Mouse (Mus musculus) intestine, postnatal 0 days (tissue): Measurements from ENCODE around the gene Axin2. TPM values are rescaled to one million over a fixed set of nuclear protein-coding genes. Genes with fewer than 3 reads are reported as not detected.

ENCODE experiments used
- ATAC-seq: fragments of 200-750 bp; cut with Nextera tagmentation; 2 replicates; pipeline ENCODE4 v1.8.0; 2017; ENCODE audit warnings: mild to moderate bottlenecking, moderate TSS enrichment, moderate library complexity
- H3K27ac ChIP-seq: fragments of 300-500 bp; sonication (generic); 2 replicates; pipeline ENCODE4 v1.5.1; 2014; ENCODE audit warnings: mild to moderate bottlenecking, low read depth, low read length, moderate library complexity
- H3K27me3 ChIP-seq: fragments of 300-500 bp; sonication (generic); replicated peaks from 2 replicates; pipeline ENCODE4 v1.6.1; 2014; ENCODE audit warnings: low read length, mixed read lengths; ENCODE audit not compliant: control insufficient read depth, insufficient read depth
- H3K36me3 ChIP-seq: fragments of 300-500 bp; sonication (generic); 2 replicates; pipeline ENCODE4 v1.6.1; 2014; ENCODE audit warnings: mild to moderate bottlenecking, moderate library complexity; ENCODE audit not compliant: control insufficient read depth, insufficient read depth
- H3K4me1 ChIP-seq: fragments of 300-500 bp; sonication (generic); replicated peaks from 2 replicates; pipeline ENCODE4 v1.6.1; 2014; ENCODE audit warnings: antibody characterized with exemption, low read length, mixed read lengths; ENCODE audit not compliant: control insufficient read depth, insufficient read depth
- H3K4me2 ChIP-seq: fragments of 300-500 bp; sonication (generic); replicated peaks from 2 replicates; pipeline ENCODE4 v1.6.1; 2014; ENCODE audit warnings: low read depth, mild to moderate bottlenecking, moderate library complexity
- H3K4me3 ChIP-seq: fragments of 300-500 bp; sonication (generic); 2 replicates; pipeline ENCODE4 v1.5.1; 2014; ENCODE audit warnings: low read depth, low read length
- H3K9ac ChIP-seq: fragments of 300-500 bp; sonication (generic); 2 replicates; pipeline ENCODE4 v1.6.1; 2014; ENCODE audit warnings: mild to moderate bottlenecking, low read depth, low read length
- H3K9me3 ChIP-seq: fragments of 300-500 bp; sonication (generic); 2 replicates; pipeline ENCODE4 v1.6.1; 2016; ENCODE audit warnings: mixed run types; ENCODE audit not compliant: control insufficient read depth
- CTCF ChIP-seq: sonication (generic); IDR thresholded peaks from 2 replicates; pipeline ENCODE4 v1.5.1; 2016; ENCODE audit warnings: low read depth, mild to moderate bottlenecking, control low read depth, antibody characterized with exemption, moderate library complexity
- WGBS: fragments of 180-500 bp; shearing (Covaris S2); extraction: QIAGEN DNeasy Blood & Tissue Kit; methylation state at CpG from one replicate; pipeline ENCODE4 v1.1.7; 2014; 5-methylcytosine and 5-hydroxymethylcytosine counted together
- polyA plus RNA-seq: library from polyadenylated mRNA; unstranded; fragments of >200 nt; fragmentation: Nextera tagmentation; extraction: Ambion mirVana; gene quantifications from 2 replicates; pipeline ENCODE4 v1.2.1, GENCODE M21; 2015

Gene Axin2
- polyA plus RNA-seq, 1 experiment from 2014 or later = 3.1 TPM

- no peak for ATAC-seq
- no peak for TF ChIP-seq CTCF
- Histone ChIP-seq H3K27ac (no peak overlapping the region), H3K4me2 (no peak overlapping the region), H3K4me3 (no peak overlapping the region), H3K9ac (no peak overlapping the region), H3K9me3 (no peaks in the 10 kb centered on the region), H3K4me1 (peaks cover 8% of the 10 kb centered on the region; the same call in 1 of the 2 replicates), H3K27me3 (no peaks in the 10 kb centered on the region), H3K36me3 (peaks cover 17% of the 10 kb centered on the region; the same call in 1 of the 2 replicates)
- 82% methylated on average over 6 of the region's 6 CpGs for WGBS
Observed at GRCm38 (mm10) chr11:108929700-108930099, 9.6 kb downstream of the Axin2 start.

- no peak for ATAC-seq
- Histone ChIP-seq H3K4me1 (peaks cover 5% of the 10 kb centered on the region; the same call in 1 of the 2 replicates), H3K27me3 (no peaks in the 10 kb centered on the region), H3K9me3 (no peaks in the 10 kb centered on the region), H3K4me3 (no peak overlapping the region), H3K4me2 (no peak overlapping the region), H3K9ac (no peak overlapping the region), H3K36me3 (peaks cover 17% of the 10 kb centered on the region; the same call in 1 of the 2 replicates), H3K27ac (no peak overlapping the region)
- TF ChIP-seq CTCF = no peak
- WGBS = 62% methylated on average over 3 of the region's 3 CpGs
Observed at GRCm38 (mm10) chr11:108930612-108931011, 10.5 kb downstream of the Axin2 start.

GRCm38 (mm10) chr11:108933835-108934234 lies 13.7 kb downstream of the Axin2 start:
- no peak for TF ChIP-seq CTCF
- WGBS = 59% methylated on average over 9 of the region's 9 CpGs
- Histone ChIP-seq H3K27me3 (no peaks in the 10 kb centered on the region), H3K9ac (no peak overlapping the region), H3K4me2 (no peak overlapping the region), H3K9me3 (no peaks in the 10 kb centered on the region), H3K4me3 (no peak overlapping the region), H3K36me3 (peaks cover 28% of the 10 kb centered on the region; the same call in 1 of the 2 replicates), H3K4me1 (no peaks in the 10 kb centered on the region; the same call in 1 of the 2 replicates), H3K27ac (no peak overlapping the region)
- ATAC-seq = no peak

GRCm38 (mm10) chr11:108935128-108935868 lies 15.1 kb downstream of the Axin2 start:
- Histone ChIP-seq H3K27ac (no peak overlapping the region), H3K9me3 (no peaks in the 10 kb centered on the region), H3K27me3 (no peaks in the 10 kb centered on the region), H3K4me1 (no peaks in the 10 kb centered on the region; the same call in 1 of the 2 replicates), H3K36me3 (peaks cover 41% of the 10 kb centered on the region), H3K9ac (no peak overlapping the region), H3K4me2 (no peak overlapping the region), H3K4me3 (no peak overlapping the region)
- TF ChIP-seq CTCF = no peak
- no peak for ATAC-seq
- 73% methylated on average over 18 of the region's 18 CpGs for WGBS

- WGBS = 59% methylated on average over 18 of the region's 18 CpGs
- no peak for ATAC-seq
- H3K4me3 ChIP-seq = no peak overlapping the region
- H3K9ac ChIP-seq = no peak overlapping the region
- no peaks in the 10 kb centered on the region for H3K9me3 ChIP-seq
- H3K36me3 ChIP-seq = peaks cover 43% of the 10 kb centered on the region
- H3K27me3 ChIP-seq = no peaks in the 10 kb centered on the region
- H3K27ac ChIP-seq = no peak overlapping the region
- no peak for TF ChIP-seq CTCF
- H3K4me1 ChIP-seq = no peaks in the 10 kb centered on the region; the same call in 1 of the 2 replicates
- H3K4me2 ChIP-seq = no peak overlapping the region
Observed at GRCm38 (mm10) chr11:108936016-108936792, 16.1 kb downstream of the Axin2 start.
